ENCODE assay signal across 29 mouse cellular contexts in the genomic region with DNA sequence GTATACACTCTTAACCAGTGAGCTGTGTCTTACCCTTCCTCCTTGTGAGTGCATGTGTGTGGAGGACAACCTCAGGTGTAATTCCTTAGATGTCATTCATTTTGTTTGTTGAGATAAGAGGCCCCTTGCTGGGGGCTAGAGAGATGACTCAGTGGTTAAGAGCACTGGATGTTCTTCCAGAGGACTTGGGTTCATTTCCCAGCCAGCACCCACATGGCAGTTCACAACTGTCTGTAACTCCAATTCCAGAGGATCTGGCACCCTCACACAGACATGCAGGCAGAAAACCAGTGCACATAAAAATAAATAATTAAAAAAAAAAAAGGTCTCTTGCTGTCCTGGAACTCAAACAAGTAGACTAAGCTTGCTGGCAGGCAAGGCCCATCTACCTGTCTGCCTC.
"Had no signal": no experiment of that assay in that cellular context is flagged by ENCODE, and none has a peak within 500 bp of the region (broad histone marks: within the 10 kb centered on the region; RNA-seq: fewer than 3 reads in every experiment).

No protein-coding gene starts in this region.

- H3K36me3 ChIP-seq: hindbrain, embryonic 12.5 days; hindbrain, embryonic 15.5 days; intestine, embryonic 15.5 days had no signal

- DNase-seq: heart, postnatal 14 days; heart, postnatal 36 days; heart, postnatal 4 days; kidney, adult 11 months; kidney, adult 18-20 months; kidney, adult 2 months; kidney, adult 8-10 months; kidney, adult 9 months; kidney, postnatal 10 days; kidney, postnatal 14 days; kidney, postnatal 25 days; kidney, postnatal 36 days; kidney, postnatal 4 days; layer of hippocampus, adult 9-11 months; layer of hippocampus, postnatal 36 days had no signal

- H3K4me1 ChIP-seq: heart, embryonic 12.5 days; heart, embryonic 13.5 days; heart, embryonic 15.5 days; hindbrain, embryonic 10.5 days; hindbrain, embryonic 12.5 days; hindbrain, embryonic 13.5 days; hindbrain, embryonic 15.5 days; intestine, embryonic 15.5 days; kidney, embryonic 15.5 days had no signal

- H3K27me3 ChIP-seq: heart, embryonic 12.5 days; heart, embryonic 13.5 days; heart, embryonic 15.5 days; hindbrain, embryonic 12.5 days; hindbrain, embryonic 13.5 days; hindbrain, embryonic 15.5 days; intestine, embryonic 15.5 days; kidney, embryonic 15.5 days had no signal

- H3K4me3 ChIP-seq: heart, embryonic 12.5 days; heart, embryonic 13.5 days; heart, embryonic 15.5 days; hindbrain, embryonic 10.5 days; hindbrain, embryonic 12.5 days; hindbrain, embryonic 13.5 days; hindbrain, embryonic 15.5 days; intestine, embryonic 15.5 days; kidney, embryonic 15.5 days; layer of hippocampus, adult 2 months; left cerebral cortex, adult 2 months had no signal

- H3K27ac ChIP-seq: heart, embryonic 13.5 days; heart, embryonic 15.5 days; hindbrain, embryonic 10.5 days; hindbrain, embryonic 12.5 days; hindbrain, embryonic 13.5 days; hindbrain, embryonic 14.5 days; hindbrain, embryonic 15.5 days; hindbrain, postnatal 0 days; intestine, embryonic 15.5 days; kidney, embryonic 15.5 days; kidney, postnatal 0 days; layer of hippocampus, adult 2 months; left cerebral cortex, adult 2 months had no signal

- H3K9me3 ChIP-seq: heart, embryonic 12.5 days; heart, embryonic 15.5 days; hindbrain, embryonic 10.5 days; hindbrain, embryonic 12.5 days; hindbrain, embryonic 13.5 days; hindbrain, embryonic 15.5 days; intestine, embryonic 15.5 days; kidney, embryonic 15.5 days had no signal
